Mouse (Mus musculus): Measurements from ENCODE around the gene Srsf10. TPM values are rescaled to one million over a fixed set of nuclear protein-coding genes. Genes with fewer than 3 reads are reported as not detected.

The Srsf10 gene
- polyA plus RNA-seq, 1 experiment from 2014 or later = 84.2 TPM

- Histone ChIP-seq H3K9me3 (ENCODE audit: control insufficient read depth) (no peaks in the 10 kb centered on the region), H3K27me3 (replicated peaks; ENCODE audit: control insufficient read depth, insufficient read depth, low read length) (no peaks in the 10 kb centered on the region), H3K4me2 (replicated peaks; ENCODE audit: low read depth) (no peak overlapping the region), H3K9ac (ENCODE audit: low read depth, low read length) (no peak overlapping the region), H3K4me3 (ENCODE audit: low read depth, low read length) (no peak overlapping the region), H3K27ac (ENCODE audit: low read depth, low read length) (no peak overlapping the region), H3K4me1 (replicated peaks; ENCODE audit: control insufficient read depth, insufficient read depth, low read length) (no peaks in the 10 kb centered on the region), H3K36me3 (ENCODE audit: control insufficient read depth, insufficient read depth) (no peaks in the 10 kb centered on the region)
- no peak for ATAC-seq
- WGBS = 72% methylated on average over 3 of the region's 3 CpGs
- TF ChIP-seq CTCF (IDR thresholded peaks at IDR 0.05; ENCODE audit: low read depth) = no peak
Observed at GRCm38 (mm10) chr4:135838925-135839292, 16.6 kb upstream of the Srsf10 start.

- Histone ChIP-seq H3K4me2 (replicated peaks; ENCODE audit: low read depth) (no peak overlapping the region), H3K9ac (ENCODE audit: low read depth, low read length) (no peak overlapping the region), H3K27me3 (replicated peaks; ENCODE audit: control insufficient read depth, insufficient read depth, low read length) (no peaks in the 10 kb centered on the region), H3K4me3 (ENCODE audit: low read depth, low read length) (no peak overlapping the region), H3K4me1 (replicated peaks; ENCODE audit: control insufficient read depth, insufficient read depth, low read length) (no peaks in the 10 kb centered on the region), H3K27ac (ENCODE audit: low read depth, low read length) (no peak overlapping the region), H3K36me3 (ENCODE audit: control insufficient read depth, insufficient read depth) (no peaks in the 10 kb centered on the region), H3K9me3 (ENCODE audit: control insufficient read depth) (no peaks in the 10 kb centered on the region)
- WGBS = 68% methylated on average over 21 of the region's 21 CpGs
- ATAC-seq = no peak
- no peak for TF ChIP-seq CTCF (IDR thresholded peaks at IDR 0.05; ENCODE audit: low read depth)
Observed at GRCm38 (mm10) chr4:135839293-135840011, 16.1 kb upstream of the Srsf10 start.

DNA sequence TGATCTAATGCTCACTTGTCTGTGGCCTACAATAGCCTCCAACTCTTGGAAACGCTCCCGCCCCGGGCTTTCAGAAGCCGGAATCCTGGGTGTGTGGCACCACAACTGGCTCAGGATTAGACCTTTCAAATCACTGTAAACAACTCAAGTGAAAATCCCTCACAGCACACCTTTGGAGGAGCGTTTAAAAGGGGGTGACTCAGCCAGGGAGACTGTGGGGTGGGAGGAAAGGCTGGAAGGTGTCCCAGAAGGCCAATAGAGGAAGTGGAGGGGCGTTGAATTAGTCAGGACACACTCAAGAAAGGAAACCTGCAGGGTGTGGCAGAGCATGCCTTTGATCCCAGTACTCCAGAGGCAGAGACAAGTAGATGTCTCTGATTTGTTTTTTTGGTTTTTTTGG lies 11.1 kb upstream of the Srsf10 start:
- no peaks in the 10 kb centered on the region for H3K36me3 ChIP-seq (ENCODE audit: control insufficient read depth, insufficient read depth)
- 82% methylated on average over 6 of the region's 6 CpGs for WGBS
- H3K9ac ChIP-seq (ENCODE audit: low read depth, low read length) = no peak overlapping the region
- no peak for TF ChIP-seq CTCF (IDR thresholded peaks at IDR 0.05; ENCODE audit: low read depth)
- no peaks in the 10 kb centered on the region for H3K4me1 ChIP-seq (replicated peaks; ENCODE audit: control insufficient read depth, insufficient read depth, low read length)
- no peaks in the 10 kb centered on the region for H3K27me3 ChIP-seq (replicated peaks; ENCODE audit: control insufficient read depth, insufficient read depth, low read length)
- no peak overlapping the region for H3K4me3 ChIP-seq (ENCODE audit: low read depth, low read length)
- no peak for ATAC-seq
- no peaks in the 10 kb centered on the region for H3K9me3 ChIP-seq (ENCODE audit: control insufficient read depth)
- H3K27ac ChIP-seq (ENCODE audit: low read depth, low read length) = no peak overlapping the region
- H3K4me2 ChIP-seq (replicated peaks; ENCODE audit: low read depth) = no peak overlapping the region

DNA sequence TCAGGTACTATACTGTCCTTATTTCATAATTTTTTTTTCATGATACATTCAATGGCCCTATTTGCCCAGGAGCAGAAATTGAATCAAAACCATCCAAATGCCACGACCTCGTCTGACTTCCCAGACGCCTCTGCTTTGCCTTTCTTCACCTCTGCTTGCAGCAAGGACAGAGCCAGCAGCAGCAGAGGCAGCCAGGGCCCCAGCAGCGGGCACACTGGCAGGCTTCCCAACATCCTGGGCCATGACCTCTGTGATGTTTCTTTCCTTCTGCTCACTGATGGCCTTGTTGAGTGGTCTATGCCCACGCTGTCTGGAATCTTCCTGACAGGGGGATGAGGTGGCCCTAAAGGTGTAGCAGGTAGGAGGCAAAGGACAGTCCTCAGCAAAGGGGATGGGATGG lies 8.0 kb upstream of the Srsf10 start:
- Histone ChIP-seq H3K9me3 (ENCODE audit: control insufficient read depth) (no peaks in the 10 kb centered on the region), H3K36me3 (ENCODE audit: control insufficient read depth, insufficient read depth) (no peaks in the 10 kb centered on the region), H3K4me2 (replicated peaks; ENCODE audit: low read depth) (no peak overlapping the region), H3K27ac (ENCODE audit: low read depth, low read length) (no peak overlapping the region), H3K9ac (ENCODE audit: low read depth, low read length) (no peak overlapping the region), H3K4me3 (ENCODE audit: low read depth, low read length) (no peak overlapping the region), H3K27me3 (replicated peaks; ENCODE audit: control insufficient read depth, insufficient read depth, low read length) (no peaks in the 10 kb centered on the region), H3K4me1 (replicated peaks; ENCODE audit: control insufficient read depth, insufficient read depth, low read length) (no peaks in the 10 kb centered on the region)
- TF ChIP-seq CTCF (IDR thresholded peaks at IDR 0.05; ENCODE audit: low read depth) = no peak
- no peak for ATAC-seq
- 60% methylated on average over 5 of the region's 5 CpGs for WGBS

- Histone ChIP-seq H3K9ac (ENCODE audit: low read depth, low read length) (no peak overlapping the region), H3K27ac (ENCODE audit: low read depth, low read length) (no peak overlapping the region), H3K4me3 (ENCODE audit: low read depth, low read length) (no peak overlapping the region), H3K27me3 (replicated peaks; ENCODE audit: control insufficient read depth, insufficient read depth, low read length) (no peaks in the 10 kb centered on the region), H3K4me2 (replicated peaks; ENCODE audit: low read depth) (no peak overlapping the region), H3K9me3 (ENCODE audit: control insufficient read depth) (no peaks in the 10 kb centered on the region), H3K36me3 (ENCODE audit: control insufficient read depth, insufficient read depth) (no peaks in the 10 kb centered on the region), H3K4me1 (replicated peaks; ENCODE audit: control insufficient read depth, insufficient read depth, low read length) (no peaks in the 10 kb centered on the region)
- whole genome bisulfite sequencing = 50% methylated on average over 13 of the region's 13 CpGs
- TF ChIP-seq CTCF (IDR thresholded peaks at IDR 0.05; ENCODE audit: low read depth) = no peak
- ATAC-seq = no peak
Observed at GRCm38 (mm10) chr4:135850411-135851095, 5.0 kb upstream of the Srsf10 start.

GRCm38 (mm10) chr4:135851942-135852341 lies 3.6 kb upstream of the Srsf10 start:
- no peak for ATAC-seq
- H3K4me1 ChIP-seq (replicated peaks; ENCODE audit: control insufficient read depth, insufficient read depth, low read length) = no peaks in the 10 kb centered on the region
- WGBS = 82% methylated on average over 9 of the region's 9 CpGs
- H3K4me3 ChIP-seq (ENCODE audit: low read depth, low read length) = no peak overlapping the region
- H3K27ac ChIP-seq (ENCODE audit: low read depth, low read length) = no peak overlapping the region
- no peaks in the 10 kb centered on the region for H3K36me3 ChIP-seq (ENCODE audit: control insufficient read depth, insufficient read depth)
- no peaks in the 10 kb centered on the region for H3K27me3 ChIP-seq (replicated peaks; ENCODE audit: control insufficient read depth, insufficient read depth, low read length)
- H3K9ac ChIP-seq (ENCODE audit: low read depth, low read length) = no peak overlapping the region
- H3K9me3 ChIP-seq (ENCODE audit: control insufficient read depth) = no peaks in the 10 kb centered on the region
- no peak overlapping the region for H3K4me2 ChIP-seq (replicated peaks; ENCODE audit: low read depth)
- TF ChIP-seq CTCF (IDR thresholded peaks at IDR 0.05; ENCODE audit: low read depth) = no peak

Measured in intestine, postnatal 0 days (tissue).